8 mouse cellular contexts compared by ENCODE assay signal in the genomic region with DNA sequence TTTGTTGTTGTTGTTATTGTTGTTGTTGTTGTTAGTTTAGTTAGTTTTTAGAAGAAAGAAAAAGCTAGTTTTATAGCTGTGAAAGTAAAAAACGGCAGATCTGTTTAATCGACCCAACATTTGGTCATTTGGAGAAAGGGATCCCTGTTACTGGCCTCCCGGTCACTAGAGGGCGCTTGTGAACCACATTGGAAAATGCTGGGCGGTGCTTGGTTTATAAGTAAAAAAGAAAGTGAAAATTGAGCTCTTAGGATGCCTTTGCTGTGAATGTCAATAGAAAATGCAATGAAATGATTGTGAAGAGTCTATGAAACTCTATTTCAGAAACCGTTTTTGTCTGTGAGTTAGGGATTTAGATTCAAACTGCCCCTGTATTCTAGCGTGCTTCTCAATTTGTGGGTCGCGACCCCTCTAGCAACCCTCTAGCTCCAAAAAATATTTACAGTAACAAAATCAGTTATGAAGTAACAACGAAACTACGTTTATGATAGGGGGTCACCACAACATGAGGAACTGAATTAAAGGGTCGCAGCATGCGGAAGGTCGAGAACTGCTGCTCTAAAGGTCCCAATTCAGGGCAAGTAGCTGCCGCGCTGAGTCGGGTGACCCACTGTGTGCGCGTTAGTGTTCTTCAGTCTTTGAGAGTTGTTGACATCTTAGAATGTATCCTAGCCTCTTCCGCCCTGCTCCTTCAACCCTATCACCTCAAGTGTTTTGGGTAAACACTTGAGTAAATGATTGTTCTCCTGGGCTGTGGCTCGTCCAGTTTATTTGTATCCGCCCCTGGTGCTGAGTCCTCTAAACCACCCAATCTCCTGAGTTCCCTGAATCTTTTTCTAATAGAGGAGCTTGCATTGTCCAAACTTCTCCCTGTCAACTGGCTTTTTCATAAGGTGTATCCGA. TPM values are rescaled to one million over a fixed set of nuclear protein-coding genes. Genes with fewer than 3 reads are reported as not detected.
A peak's percentile ranks its signal among the peaks of the same experiment; 100 is the strongest.
DNase-seq lines count a peak whose midpoint lies in the region; ATAC-seq and TF ChIP-seq lines count a peak whose summit lies in the region.

No protein-coding gene starts in this region.

- H3K27ac ChIP-seq in neural tube, embryonic 15.5 days (replicated peaks) = no peak overlapping the region

- WGBS in lung, adult 2 months = 34% methylated on average over 23 of the region's 23 CpGs
- WGBS in neural tube, embryonic 15.5 days = 59% methylated on average over 23 of the region's 23 CpGs

- no peak for ATAC-seq in neural tube, embryonic 15.5 days (ENCODE audit: low FRiP score)

- H3K4me3 ChIP-seq in E14TG2a.4 (replicated peaks; ENCODE audit: low read length) = peak overlapping the region; percentile 58
- peak overlapping the region; percentile 54 for H3K4me3 ChIP-seq in erythroblast, embryonic 14.5 days (replicated peaks)
- H3K4me3 ChIP-seq in lung, adult 2 months (replicated peaks; ENCODE audit: extremely low read depth, low read depth, low read length) = peak overlapping the region; percentile 56
- peak overlapping the region; percentile 18 for H3K4me3 ChIP-seq in neural tube, embryonic 15.5 days (replicated peaks)

- peak; percentile 78 for TF ChIP-seq CTCF in E14TG2a.4 (conservative IDR thresholded peaks at IDR 0.05; ENCODE audit: low read length)
- TF ChIP-seq CTCF in lung, adult 2 months (IDR thresholded peaks at IDR 0.05; ENCODE audit: insufficient read depth, low read length) = peak; percentile 74

- peak; percentile 80 for DNase-seq in brain, adult 2 months (ENCODE audit: low read depth, low spot score)
- DNase-seq in heart, postnatal 14 days = peak; percentile 77 to 87
- DNase-seq in kidney, postnatal 4 days = peak; percentile 87 to 89
- DNase-seq in lung, adult 2 months = peak; percentile 79
- DNase-seq in testis, postnatal 10 days (ENCODE audit: low spot score) = peak; percentile 86

- no peak overlapping the region for H3K9ac ChIP-seq in neural tube, embryonic 15.5 days (replicated peaks)

- intact Hi-C loops in heart, postnatal 14 days (cut with DNase I) = loop anchor here (2.0 kb wide), 1 partner anchor 486 kb away; no protein-coding TSS in a partner anchor

- H3K4me2 ChIP-seq in neural tube, embryonic 15.5 days = peak overlapping the region; percentile 35

- no peaks in the 10 kb centered on the region; the same call in 1 of the 2 replicates for H3K27me3 ChIP-seq in E14TG2a.4 (ENCODE audit: insufficient read depth, low read length)
- H3K27me3 ChIP-seq in erythroblast, embryonic 14.5 days (ENCODE audit: control insufficient read depth) = no peaks in the 10 kb centered on the region; the same call in 1 of the 2 replicates
- peaks cover 4% of the 10 kb centered on the region for H3K27me3 ChIP-seq in neural tube, embryonic 15.5 days (replicated peaks)

- TF ChIP-seq POLR2A in lung, adult 2 months (IDR thresholded peaks at IDR 0.05; ENCODE audit: borderline replicate concordance, extremely low read depth, low read depth, low read length) = no peak

- no peaks in the 10 kb centered on the region for H3K9me3 ChIP-seq in E14TG2a.4 (ENCODE audit: low read length)
- no peaks in the 10 kb centered on the region for H3K9me3 ChIP-seq in erythroblast, embryonic 14.5 days (ENCODE audit: control insufficient read depth, low read length)
- no peaks in the 10 kb centered on the region for H3K9me3 ChIP-seq in neural tube, embryonic 15.5 days (replicated peaks)

- H3K36me3 ChIP-seq in E14TG2a.4 (ENCODE audit: insufficient read depth, low read length) = no peaks in the 10 kb centered on the region
- H3K36me3 ChIP-seq in erythroblast, embryonic 14.5 days (ENCODE audit: control insufficient read depth) = no peaks in the 10 kb centered on the region
- no peaks in the 10 kb centered on the region for H3K36me3 ChIP-seq in neural tube, embryonic 15.5 days

- peaks cover 9% of the 10 kb centered on the region for H3K4me1 ChIP-seq in E14TG2a.4 (replicated peaks; ENCODE audit: low read depth, low read length)
- H3K4me1 ChIP-seq in erythroblast, embryonic 14.5 days (ENCODE audit: control insufficient read depth) = no peaks in the 10 kb centered on the region
- H3K4me1 ChIP-seq in lung, adult 2 months (ENCODE audit: control insufficient read depth, insufficient read depth, low read length) = no peaks in the 10 kb centered on the region
- no peaks in the 10 kb centered on the region for H3K4me1 ChIP-seq in neural tube, embryonic 15.5 days

RNA-seq across cellular contexts. Expression of a gene that starts 8.0 kb away (rescaled TPM):
- 0.11 TPM in 1 of 2 replicates, not detected in the other for polyA plus RNA-seq in erythroblast, embryonic 14.5 days (2012)
- total RNA-seq in heart, postnatal 14 days (2021) = 100 to 1,000 TPM; 199 to 209 TPM
- polyA plus RNA-seq in lung, adult 2 months (2012; rRNA removed) = 22.5 and 29.5 TPM in 2 replicates
- polyA plus RNA-seq in neural tube, embryonic 15.5 days (2015; fragmentation: Nextera tagmentation; extraction: Ambion mirVana) = 135 and 164 TPM in 2 replicates

Comparison
In these comparisons a context has a peak if more than half of its experiments do, and no peak if none do; other contexts are left out.
1. RNA of a gene that starts 8.0 kb away (polyA plus RNA-seq): 135 to 164 TPM in neural tube, embryonic 15.5 days and 22.5 to 29.5 TPM in lung, adult 2 months; 0.11 TPM in erythroblast, embryonic 14.5 days; every median in the first group is over 10 times any median in the second.
2. Peak in every context shown above with its lines, with median percentiles within 50 percentile points of each other: H3K4me3 ChIP-seq and DNase-seq.